In genomic region chr12:32920185-32920788, GRCm38 (mm10) we compare ENCODE assay signal across 9 mouse cellular contexts. TPM values are rescaled to one million over a fixed set of nuclear protein-coding genes. Genes with fewer than 3 reads are reported as not detected.
DNase-seq lines count a peak whose midpoint lies in the region; ATAC-seq and TF ChIP-seq lines count a peak whose summit lies in the region.
"Had no signal": no experiment of that assay in that cellular context is flagged by ENCODE, and none has a peak within 500 bp of the region (broad histone marks: within the 10 kb centered on the region; RNA-seq: fewer than 3 reads in every experiment).

No protein-coding gene starts in this region.

- DNase-seq in CH12.LX (ENCODE audit: extremely low read depth), result peak; percentile 67
- peak; percentile 58 for DNase-seq in adrenal gland, adult 8-10 months
- peak; percentile 89 for DNase-seq in gastrocnemius, adult 18-20 months (ENCODE audit: low spot score)
- DNase-seq in limb, embryonic 10.5 days (ENCODE audit: low spot score), result peak; percentile 48
- DNase-seq in retina, embryonic 14.5 days (ENCODE audit: low spot score), result peak; percentile 64
- peak; percentile 81 for DNase-seq in urinary bladder, postnatal 25 days (ENCODE audit: low spot score)

- no peak for TF ChIP-seq POLR2A in CH12.LX (IDR thresholded peaks at IDR 0.05; ENCODE audit: low read depth, low read length)

- peak; percentile 52; the same call in 1 of the 2 replicates for ATAC-seq in intestine, postnatal 0 days
- ATAC-seq in intestine, embryonic 15.5 days, result no peak

- WGBS in intestine, postnatal 0 days, result 58% methylated on average over 8 of the region's 8 CpGs
- 65% methylated on average over 8 of the region's 8 CpGs for WGBS in intestine, embryonic 15.5 days
- 70% methylated on average over 8 of the region's 8 CpGs for WGBS in limb, embryonic 10.5 days

- no peaks in the 10 kb centered on the region for H3K36me3 ChIP-seq in intestine, postnatal 0 days (ENCODE audit: control insufficient read depth, insufficient read depth)
- no peaks in the 10 kb centered on the region for H3K36me3 ChIP-seq in intestine, embryonic 15.5 days
- no peaks in the 10 kb centered on the region for H3K36me3 ChIP-seq in CH12.LX (replicated peaks in 1 of 2; ENCODE audit: control insufficient read depth in 1 of 2, insufficient read depth in 1 of 2, low read length in 1 of 2)
- H3K36me3 ChIP-seq in limb, embryonic 10.5 days, result no peaks in the 10 kb centered on the region
- H3K36me3 ChIP-seq: midbrain, embryonic 12.5 days had no signal

- no peaks in the 10 kb centered on the region for H3K4me1 ChIP-seq in intestine, postnatal 0 days (replicated peaks; ENCODE audit: control insufficient read depth, insufficient read depth, low read length)
- no peaks in the 10 kb centered on the region for H3K4me1 ChIP-seq in intestine, embryonic 15.5 days (replicated peaks)
- peaks cover 7 to 11% of the 10 kb centered on the region in 2 experiments; a peak in 3 of 4 replicates for H3K4me1 ChIP-seq in CH12.LX (ENCODE audit: control insufficient read depth in 1 of 2, insufficient read depth in 2 of 2)
- H3K4me1 ChIP-seq in limb, embryonic 10.5 days, result peaks cover 12% of the 10 kb centered on the region
- H3K4me1 ChIP-seq: midbrain, embryonic 12.5 days had no signal

- no peaks in the 10 kb centered on the region for H3K9me3 ChIP-seq in intestine, postnatal 0 days (ENCODE audit: control insufficient read depth)
- no peaks in the 10 kb centered on the region for H3K9me3 ChIP-seq in intestine, embryonic 15.5 days
- no peaks in the 10 kb centered on the region for H3K9me3 ChIP-seq in CH12.LX (replicated peaks; ENCODE audit: low read length)
- no peaks in the 10 kb centered on the region for H3K9me3 ChIP-seq in limb, embryonic 10.5 days (replicated peaks)
- H3K9me3 ChIP-seq: midbrain, embryonic 12.5 days had no signal

- in situ Hi-C loops in CH12.LX (cut with MboI; ENCODE audit: low pct_ligation_motif_present, low pct_unique_long_range_greater_than_20kb, low sequenced_read_pairs), result loop anchor here (10.0 kb wide), 1 partner anchor 185 kb away; no protein-coding TSS in a partner anchor

- H3K9ac ChIP-seq in intestine, postnatal 0 days (ENCODE audit: low read depth, low read length), result no peak overlapping the region
- H3K9ac ChIP-seq in intestine, embryonic 15.5 days, result no peak overlapping the region
- no peak overlapping the region for H3K9ac ChIP-seq in CH12.LX (ENCODE audit: insufficient read depth, low read depth)
- H3K9ac ChIP-seq: midbrain, embryonic 12.5 days had no signal

- H3K4me2 ChIP-seq in intestine, postnatal 0 days (replicated peaks; ENCODE audit: low read depth), result no peak overlapping the region
- no peak overlapping the region for H3K4me2 ChIP-seq in intestine, embryonic 15.5 days (replicated peaks)
- H3K4me2 ChIP-seq in CH12.LX (ENCODE audit: insufficient read depth, low read depth, poor library complexity, severe bottlenecking), result no peak overlapping the region
- H3K4me2 ChIP-seq: midbrain, embryonic 12.5 days had no signal

- H3K27me3 ChIP-seq in intestine, postnatal 0 days (replicated peaks; ENCODE audit: control insufficient read depth, insufficient read depth, low read length), result no peaks in the 10 kb centered on the region
- no peaks in the 10 kb centered on the region for H3K27me3 ChIP-seq in intestine, embryonic 15.5 days (replicated peaks)
- H3K27me3 ChIP-seq in CH12.LX (replicated peaks), result no peaks in the 10 kb centered on the region
- H3K27me3 ChIP-seq in limb, embryonic 10.5 days (ENCODE audit: low read depth, poor library complexity, severe bottlenecking), result no peaks in the 10 kb centered on the region
- H3K27me3 ChIP-seq: midbrain, embryonic 12.5 days had no signal

- peak; percentile 95 for TF ChIP-seq CTCF in intestine, postnatal 0 days (IDR thresholded peaks at IDR 0.05; ENCODE audit: low read depth)
- TF ChIP-seq CTCF in CH12.LX (conservative IDR thresholded peaks at IDR 0.05 in 1 of 2, IDR thresholded peaks at IDR 0.05 in 1 of 2; ENCODE audit: low read depth in 2 of 2, low read length in 2 of 2), result peak; percentile 82 to 90

- H3K4me3 ChIP-seq in intestine, postnatal 0 days (ENCODE audit: low read depth, low read length), result no peak overlapping the region
- no peak overlapping the region for H3K4me3 ChIP-seq in intestine, embryonic 15.5 days (replicated peaks)
- no peak overlapping the region for H3K4me3 ChIP-seq in CH12.LX (replicated peaks in 1 of 3; ENCODE audit: low read depth in 2 of 3, low read length in 2 of 3, poor library complexity in 1 of 3)
- H3K4me3 ChIP-seq in limb, embryonic 10.5 days, result no peak overlapping the region
- H3K4me3 ChIP-seq: midbrain, embryonic 12.5 days had no signal

- H3K27ac ChIP-seq in intestine, postnatal 0 days (ENCODE audit: low read depth, low read length), result no peak overlapping the region
- no peak overlapping the region for H3K27ac ChIP-seq in intestine, embryonic 15.5 days
- H3K27ac ChIP-seq in CH12.LX (ENCODE audit: insufficient read depth, low read depth), result no peak overlapping the region
- no peak overlapping the region for H3K27ac ChIP-seq in limb, embryonic 10.5 days
- H3K27ac ChIP-seq: midbrain, embryonic 12.5 days had no signal

- dilution Hi-C loops in CH12.LX (cut with MboI; ENCODE audit: extremely low pct_ligation_motif_present, extremely low pct_unique_long_range_greater_than_20kb, low sequenced_read_pairs), result no loop called here

- TF ChIP-seq EP300 in CH12.LX (IDR thresholded peaks at IDR 0.05; ENCODE audit: low read length), result no peak

- TF ChIP-seq RAD21 in CH12.LX (IDR thresholded peaks at IDR 0.05; ENCODE audit: low read depth, low read length), result peak; percentile 67

- no peaks in the 10 kb centered on the region for H3K79me2 ChIP-seq in CH12.LX (replicated peaks; ENCODE audit: control insufficient read depth, extremely low read depth, insufficient read depth, poor library complexity, severe bottlenecking)

TF ChIP-seq in CH12.LX, 34 proteins besides CTCF, POLR2A, EP300 and RAD21:
- TF ChIP-seq SMC3 (IDR thresholded peaks at IDR 0.05; ENCODE audit: low read depth, low read length), result peak; percentile 85
- TF ChIP-seq ZKSCAN1 (IDR thresholded peaks at IDR 0.05; ENCODE audit: borderline replicate concordance, low read depth, low read length), result no peak
TF ChIP-seq in CH12.LX: peak in this region for 1.

RNA-seq across cellular contexts. Expression of gene Sypl, which starts 33.4 kb away (rescaled TPM):
- polyA plus RNA-seq in intestine, postnatal 0 days (2015; fragmentation: Nextera tagmentation; extraction: Ambion mirVana), result 176 and 181 TPM in 2 replicates
- 157 and 159 TPM in 2 replicates for polyA plus RNA-seq in intestine, embryonic 15.5 days (2015; fragmentation: Nextera tagmentation; extraction: Ambion mirVana)
- total RNA-seq in CH12.LX (2012; rRNA removed) (7.5 and 8.5 TPM in 2 replicates), CH12.LX (2014; rRNA removed) (25.8 and 29.1 TPM in 2 replicates)
- polyA plus RNA-seq in CH12.LX (2012; ENCODE audit: insufficient read length, low read depth), result 33.4 and 37.8 TPM in 2 replicates
- total RNA-seq in adrenal gland, adult 8-10 months (2022), result 100 to 1,000 TPM; 104 to 117 (median 108) TPM
- total RNA-seq in gastrocnemius, adult 18-20 months (2021), result 100 to 1,000 TPM; 168 to 201 TPM
- 55.7 and 58.7 TPM in 2 replicates for polyA plus RNA-seq in limb, embryonic 10.5 days (2016; fragmentation: Nextera tagmentation; extraction: Ambion mirVana)
